Mouse (Mus musculus) 3T3-L1 (cell line): ENCODE data around the gene Card14.
A peak's percentile ranks its signal among the peaks of the same experiment; 100 is the strongest.

Source experiments
- DNase-seq: peaks from one replicate; pipeline ENCODE4 v3.0.0-alpha.2; 2015; ENCODE audit warnings: low read depth, low spot score

Card14 gene

DNA sequence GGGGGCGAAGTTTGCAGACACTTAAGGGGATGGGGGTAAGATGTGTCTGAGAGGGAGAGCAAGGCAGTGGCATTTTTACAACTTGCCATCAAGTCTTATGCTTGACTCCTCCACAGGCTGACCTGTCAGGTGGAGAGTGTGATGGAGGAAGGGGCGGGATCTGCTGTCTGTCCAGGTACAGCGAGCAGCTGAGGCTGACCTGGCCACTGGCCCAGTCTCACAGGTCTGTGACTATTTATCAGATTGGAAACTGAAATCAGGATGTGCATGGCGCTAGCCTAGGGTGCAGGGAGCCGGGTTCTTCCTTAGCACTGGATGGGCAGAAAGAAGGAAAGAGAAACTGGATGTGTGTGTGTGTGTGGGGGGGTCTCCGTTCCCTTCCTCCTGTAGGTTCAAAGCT lies 86.6 kb downstream of the Card14 start:
- peak; percentile 12 for DNase-seq
